Mouse (Mus musculus) forebrain, postnatal 0 days (tissue): ENCODE data around the gene Esp6. TPM values are rescaled to one million over a fixed set of nuclear protein-coding genes. Genes with fewer than 3 reads are reported as not detected.

ENCODE experiments used
- ATAC-seq: fragments of 200-750 bp; cut with Nextera tagmentation; 2 replicates; pipeline ENCODE4 v1.8.0; 2017; ENCODE audit warnings: mild to moderate bottlenecking, moderate library complexity
- DNase-seq: peaks from one replicate; pipeline ENCODE4 v3.0.0-alpha.2; 2015
- H3K27ac ChIP-seq: fragments of 300-500 bp; sonication (generic); 2 replicates; pipeline ENCODE4 v1.5.1; 2014; ENCODE audit warnings: low read depth, mild to moderate bottlenecking, antibody characterized with exemption, low read length, moderate library complexity, mixed read lengths
- H3K27me3 ChIP-seq: fragments of 300-500 bp; sonication (generic); 2 replicates; pipeline ENCODE4 v1.6.1; 2014; ENCODE audit warnings: mild to moderate bottlenecking, low read length, mixed read lengths; ENCODE audit not compliant: insufficient read depth
- H3K36me3 ChIP-seq: fragments of 300-500 bp; sonication (generic); 2 replicates; pipeline ENCODE4 v1.6.1; 2014; ENCODE audit warnings: mild to moderate bottlenecking, moderate library complexity; ENCODE audit not compliant: insufficient read depth
- H3K4me1 ChIP-seq: fragments of 300-500 bp; sonication (generic); 2 replicates; pipeline ENCODE4 v1.6.1; 2014; ENCODE audit warnings: antibody characterized with exemption; ENCODE audit not compliant: insufficient read depth
- H3K4me2 ChIP-seq: fragments of 300-500 bp; sonication (generic); 2 replicates; pipeline ENCODE4 v1.6.1; 2014; ENCODE audit warnings: low read depth, mild to moderate bottlenecking, moderate library complexity
- H3K4me3 ChIP-seq: fragments of 300-500 bp; sonication (generic); 2 replicates; pipeline ENCODE4 v1.5.1; 2014; ENCODE audit warnings: low read depth, low read length, mixed read lengths
- H3K9ac ChIP-seq: fragments of 300-500 bp; sonication (generic); 2 replicates; pipeline ENCODE4 v1.6.1; 2014; ENCODE audit warnings: mild to moderate bottlenecking
- H3K9me3 ChIP-seq: fragments of 300-500 bp; sonication (generic); 2 replicates; pipeline ENCODE4 v1.6.1; 2016; ENCODE audit warnings: low read length
- CTCF ChIP-seq: sonication (generic); IDR thresholded peaks from 2 replicates; pipeline ENCODE4 v1.5.1; 2016; ENCODE audit warnings: antibody characterized with exemption, control low read depth, low read depth
- polyA plus RNA-seq: library from polyadenylated mRNA; unstranded; fragments of >200 nt; fragmentation: Nextera tagmentation; extraction: Ambion mirVana; gene quantifications from 2 replicates; pipeline ENCODE4 v1.2.1, GENCODE M21; 2015
- total RNA-seq: library from RNA; depleted of rRNA; stranded (reverse); fragments of >200 nt; gene quantifications from 2 replicates; pipeline ENCODE4 v1.2.3, GENCODE M21; 2014; rRNA removed

The Esp6 gene
- total and polyA plus RNA-seq, 2 experiments from 2014 or later, result not detected

DNA sequence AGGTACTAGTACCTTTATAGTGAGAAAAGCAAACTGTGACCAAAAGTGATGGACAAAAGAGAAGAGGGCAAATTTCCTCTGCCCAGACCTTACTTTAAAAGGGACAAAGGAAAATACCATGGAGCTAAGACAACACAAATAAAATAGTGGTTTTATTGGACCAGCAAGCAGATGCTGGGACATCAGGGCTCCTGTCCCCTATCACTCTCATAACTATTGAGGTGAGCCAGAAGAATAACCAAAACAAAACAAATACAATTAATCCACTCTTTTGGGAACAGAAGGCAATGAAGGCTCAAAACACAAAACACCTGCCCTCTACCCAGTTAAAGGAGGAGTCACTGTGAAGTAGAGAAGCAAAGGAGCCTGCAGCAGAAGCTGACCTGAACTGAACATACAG is 37.0 kb downstream of the Esp6 start, which contains the start of gene Esp4:
Gene Esp4 (plus strand): TSS at position 301 of the 400 bp plus-strand sequence.
- H3K9ac ChIP-seq, result no peak within 1 kb of the TSS

More for the DNA sequence above, 37.0 kb downstream of the Esp6 start, which contains the start of gene Esp4:
- Histone ChIP-seq H3K4me3 (no peak within 1 kb of the TSS), H3K36me3 (no peaks in the 10 kb centered on the region), H3K4me1 (no peaks in the 10 kb centered on the region), H3K4me2 (no peak within 1 kb of the TSS), H3K9me3 (no peaks in the 10 kb centered on the region), H3K27me3 (no peaks in the 10 kb centered on the region), H3K27ac (no peak within 1 kb of the TSS)
- ATAC-seq, result no peak
- TF ChIP-seq CTCF, result no peak
- DNase-seq, result no peak

Other genes starting within 250 kb of the Esp6 start
- not detected in 2 replicates for gene Crisp1, start 242.3 kb upstream of the Esp6 start, total RNA-seq
- gene Crisp1, start 242.3 kb upstream of the Esp6 start, polyA plus RNA-seq, result not detected in 2 replicates
- gene Esp8, start 41.5 kb upstream of the Esp6 start, total RNA-seq, result not detected in 2 replicates
- gene Esp8, start 41.5 kb upstream of the Esp6 start, polyA plus RNA-seq, result not detected in 2 replicates
- gene Esp4, start 37.1 kb downstream of the Esp6 start, total RNA-seq, result not detected in 2 replicates
- gene Esp4, start 37.1 kb downstream of the Esp6 start, polyA plus RNA-seq, result not detected in 2 replicates
- not detected in 2 replicates for gene Esp3, start 70.6 kb downstream of the Esp6 start, total RNA-seq
- gene Esp3, start 70.6 kb downstream of the Esp6 start, polyA plus RNA-seq, result not detected in 2 replicates
- not detected in 2 replicates for gene Esp1, start 165.6 kb downstream of the Esp6 start, total RNA-seq
- not detected in 2 replicates for gene Esp1, start 165.6 kb downstream of the Esp6 start, polyA plus RNA-seq
- 0.31 TPM in 1 of 2 replicates, not detected in the other for gene Crisp2, start 245.5 kb downstream of the Esp6 start, total RNA-seq
- not detected in 2 replicates for gene Crisp2, start 245.5 kb downstream of the Esp6 start, polyA plus RNA-seq
- gene Rhag, start 249.6 kb downstream of the Esp6 start, total RNA-seq, result not detected in 2 replicates
- gene Rhag, start 249.6 kb downstream of the Esp6 start, polyA plus RNA-seq, result not detected in 2 replicates